Mouse (Mus musculus): ENCODE measurements around the gene Src. TPM values are rescaled to one million over a fixed set of nuclear protein-coding genes. Genes with fewer than 3 reads are reported as not detected.

The Src gene
- polyA plus RNA-seq, 1 experiment from 2014 or later = 36.6 TPM

DNA sequence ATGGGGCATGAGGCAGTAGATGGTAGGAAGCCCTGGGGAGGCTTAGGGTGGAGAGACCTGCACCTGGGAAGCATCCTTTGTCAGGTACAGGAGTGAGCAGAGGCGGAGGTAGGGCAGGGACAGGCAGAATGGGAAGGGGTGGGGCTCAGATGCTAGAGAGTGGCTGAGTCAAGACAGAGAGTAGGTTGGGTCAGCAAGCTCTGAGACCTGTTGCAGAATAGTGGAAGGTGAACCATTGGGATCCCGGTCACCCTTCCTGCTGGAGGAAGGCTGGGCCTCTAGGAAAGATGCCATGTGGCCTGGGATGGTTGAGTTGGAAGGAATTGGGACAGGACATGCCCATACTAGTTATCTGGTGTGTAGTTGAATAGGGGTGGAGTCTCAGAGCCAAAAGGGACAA, 25.9 kb upstream of the Src start:
- Histone ChIP-seq H3K27me3 (replicated peaks; ENCODE audit: control insufficient read depth, insufficient read depth, low read length) (no peaks in the 10 kb centered on the region), H3K4me1 (replicated peaks; ENCODE audit: control insufficient read depth, insufficient read depth, low read length) (no peaks in the 10 kb centered on the region), H3K4me3 (replicated peaks; ENCODE audit: low read length) (no peak overlapping the region), H3K9me3 (ENCODE audit: control insufficient read depth, low read length) (no peaks in the 10 kb centered on the region), H3K4me2 (ENCODE audit: low read length) (no peak overlapping the region), H3K9ac (replicated peaks; ENCODE audit: low read depth, low read length) (no peak overlapping the region), H3K36me3 (ENCODE audit: control insufficient read depth, insufficient read depth) (peaks cover 9% of the 10 kb centered on the region; the same call in 1 of the 2 replicates), H3K27ac (ENCODE audit: low read length) (no peak overlapping the region)
- ATAC-seq = no peak
- WGBS = 93% methylated on average over 2 of the region's 2 CpGs

DNA sequence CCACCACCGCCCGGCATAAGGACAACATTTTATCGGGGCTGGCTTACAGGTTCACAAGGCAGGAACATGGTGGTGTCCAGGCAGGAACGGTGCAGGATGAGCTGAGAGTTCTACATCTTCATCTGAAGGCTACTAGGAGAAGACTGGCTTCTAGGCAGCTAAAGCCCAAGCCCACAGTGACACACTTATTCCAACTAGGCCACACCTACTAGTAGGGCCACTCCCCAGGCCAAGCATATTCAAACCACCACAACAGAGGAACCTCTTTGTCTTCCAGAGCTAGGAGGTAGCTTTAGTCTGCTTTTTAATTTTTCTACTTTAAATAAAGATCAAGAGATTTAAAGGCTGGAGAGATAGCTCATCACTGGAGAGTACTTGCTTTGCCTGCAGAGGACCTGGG, 24.7 kb upstream of the Src start:
- WGBS = 95% methylated on average over 4 of the region's 4 CpGs
- Histone ChIP-seq H3K27me3 (replicated peaks; ENCODE audit: control insufficient read depth, insufficient read depth, low read length) (no peaks in the 10 kb centered on the region), H3K4me3 (replicated peaks; ENCODE audit: low read length) (no peak overlapping the region)

DNA sequence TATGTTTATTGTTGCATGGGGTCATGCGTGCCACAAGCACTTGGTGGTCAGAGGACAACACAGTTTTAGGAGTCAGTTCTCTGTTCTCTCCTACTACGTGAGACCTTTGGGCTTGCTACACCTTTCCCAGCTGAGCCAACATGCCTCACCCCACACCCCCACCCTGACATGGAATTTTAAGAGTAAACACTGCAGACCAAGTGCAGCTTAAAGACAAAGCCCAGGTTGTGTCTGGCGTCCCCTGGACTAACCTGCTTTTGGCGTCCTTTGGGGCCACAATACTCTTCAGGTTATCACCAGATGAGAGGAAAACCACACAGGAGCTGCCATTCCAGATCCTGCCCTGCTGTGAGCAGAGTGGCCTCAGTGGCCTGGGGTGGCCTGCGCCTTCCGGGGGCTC, 23.4 kb upstream of the Src start:
- Histone ChIP-seq H3K27me3 (replicated peaks; ENCODE audit: control insufficient read depth, insufficient read depth, low read length) (no peaks in the 10 kb centered on the region), H3K9me3 (ENCODE audit: control insufficient read depth, low read length) (no peaks in the 10 kb centered on the region), H3K9ac (replicated peaks; ENCODE audit: low read depth, low read length) (no peak overlapping the region), H3K36me3 (ENCODE audit: control insufficient read depth, insufficient read depth) (peaks cover 15% of the 10 kb centered on the region), H3K4me2 (ENCODE audit: low read length) (no peak overlapping the region), H3K4me1 (replicated peaks; ENCODE audit: control insufficient read depth, insufficient read depth, low read length) (no peaks in the 10 kb centered on the region), H3K4me3 (replicated peaks; ENCODE audit: low read length) (no peak overlapping the region), H3K27ac (ENCODE audit: low read length) (no peak overlapping the region)
- 75% methylated on average over 6 of the region's 6 CpGs for WGBS
- ATAC-seq = no peak

More for the DNA sequence above, 24.7 kb upstream of the Src start:
- Histone ChIP-seq H3K9ac (replicated peaks; ENCODE audit: low read depth, low read length) (no peak overlapping the region), H3K4me2 (ENCODE audit: low read length) (no peak overlapping the region), H3K4me1 (replicated peaks; ENCODE audit: control insufficient read depth, insufficient read depth, low read length) (no peaks in the 10 kb centered on the region), H3K36me3 (ENCODE audit: control insufficient read depth, insufficient read depth) (peaks cover 13% of the 10 kb centered on the region), H3K9me3 (ENCODE audit: control insufficient read depth, low read length) (no peaks in the 10 kb centered on the region), H3K27ac (ENCODE audit: low read length) (no peak overlapping the region)
- ATAC-seq = no peak

DNA sequence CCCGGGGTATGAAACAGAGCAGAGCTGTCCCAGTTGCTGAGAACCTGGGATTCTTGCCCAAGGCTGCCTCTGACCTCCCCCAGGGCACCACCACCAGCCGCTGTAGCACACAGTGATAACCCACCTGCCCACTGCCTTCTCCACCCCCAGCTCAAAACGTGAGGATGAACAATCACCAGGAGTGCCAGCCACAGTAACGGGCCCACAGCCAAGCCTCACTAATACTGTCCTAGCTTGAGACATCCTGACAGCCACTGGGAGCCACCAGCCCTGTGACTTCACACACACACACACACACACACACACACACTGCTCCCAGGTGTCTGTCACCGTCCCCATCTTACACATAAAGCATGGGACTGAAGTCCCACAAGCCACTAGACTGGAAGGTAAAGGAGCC, 22.9 kb upstream of the Src start:
- no peak overlapping the region for H3K4me3 ChIP-seq (replicated peaks; ENCODE audit: low read length)
- no peaks in the 10 kb centered on the region for H3K4me1 ChIP-seq (replicated peaks; ENCODE audit: control insufficient read depth, insufficient read depth, low read length)
- H3K4me2 ChIP-seq (ENCODE audit: low read length) = no peak overlapping the region
- no peak for ATAC-seq
- H3K27ac ChIP-seq (ENCODE audit: low read length) = no peak overlapping the region
- H3K36me3 ChIP-seq (ENCODE audit: control insufficient read depth, insufficient read depth) = peaks cover 15% of the 10 kb centered on the region
- H3K9me3 ChIP-seq (ENCODE audit: control insufficient read depth, low read length) = no peaks in the 10 kb centered on the region
- H3K9ac ChIP-seq (replicated peaks; ENCODE audit: low read depth, low read length) = no peak overlapping the region
- no peaks in the 10 kb centered on the region for H3K27me3 ChIP-seq (replicated peaks; ENCODE audit: control insufficient read depth, insufficient read depth, low read length)
- WGBS = 74% methylated on average over 5 of the region's 5 CpGs

DNA sequence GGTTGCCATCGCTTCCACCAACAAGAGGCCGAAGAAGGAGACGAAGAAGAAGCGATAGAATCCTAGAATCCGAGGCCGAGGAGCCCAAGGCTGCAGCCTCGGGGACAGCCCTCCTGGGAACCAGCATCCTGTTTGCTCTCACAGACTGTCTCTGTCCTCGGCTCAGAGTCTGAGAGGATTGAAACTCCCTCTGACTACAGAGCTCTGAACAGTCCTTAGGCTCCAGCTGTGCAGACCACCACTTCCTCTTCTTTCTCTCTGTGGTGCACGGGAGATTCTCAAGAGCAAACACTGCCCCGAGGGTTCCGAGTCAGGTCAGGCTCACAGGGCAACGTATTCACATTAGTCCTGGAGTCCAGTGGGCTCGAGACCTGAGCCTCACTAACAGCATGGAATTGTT, 22.3 kb upstream of the Src start:
- Histone ChIP-seq H3K36me3 (ENCODE audit: control insufficient read depth, insufficient read depth) (peaks cover 15% of the 10 kb centered on the region), H3K9me3 (ENCODE audit: control insufficient read depth, low read length) (no peaks in the 10 kb centered on the region), H3K27ac (ENCODE audit: low read length) (no peak overlapping the region), H3K4me2 (ENCODE audit: low read length) (no peak overlapping the region), H3K9ac (replicated peaks; ENCODE audit: low read depth, low read length) (no peak overlapping the region), H3K4me3 (replicated peaks; ENCODE audit: low read length) (no peak overlapping the region), H3K4me1 (replicated peaks; ENCODE audit: control insufficient read depth, insufficient read depth, low read length) (no peaks in the 10 kb centered on the region), H3K27me3 (replicated peaks; ENCODE audit: control insufficient read depth, insufficient read depth, low read length) (no peaks in the 10 kb centered on the region)
- WGBS = 61% methylated on average over 12 of the region's 13 CpGs
- ATAC-seq = no peak

DNA sequence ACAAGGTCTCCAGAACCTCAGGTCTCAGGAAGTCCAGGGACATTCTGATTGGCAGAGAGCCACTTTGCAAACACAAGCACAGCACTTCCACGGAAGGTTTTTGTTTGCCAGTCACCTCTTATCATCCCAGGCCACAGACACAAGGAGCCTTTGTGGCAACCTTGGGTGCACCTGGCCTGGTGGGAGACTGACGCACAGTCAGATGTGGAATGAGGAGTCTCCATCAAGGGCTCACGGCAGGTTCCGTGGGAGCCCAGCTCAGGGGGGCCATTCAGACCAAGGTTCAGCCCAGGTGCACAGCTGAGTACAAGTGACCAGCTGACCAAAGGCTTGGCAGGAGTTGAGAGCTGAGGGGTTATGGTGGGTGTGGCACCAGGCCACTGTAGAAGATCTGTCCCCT, 20.9 kb upstream of the Src start:
- no peak overlapping the region for H3K4me3 ChIP-seq (replicated peaks; ENCODE audit: low read length)
- no peaks in the 10 kb centered on the region for H3K4me1 ChIP-seq (replicated peaks; ENCODE audit: control insufficient read depth, insufficient read depth, low read length)
- H3K4me2 ChIP-seq (ENCODE audit: low read length) = no peak overlapping the region
- H3K27me3 ChIP-seq (replicated peaks; ENCODE audit: control insufficient read depth, insufficient read depth, low read length) = no peaks in the 10 kb centered on the region
- H3K9me3 ChIP-seq (ENCODE audit: control insufficient read depth, low read length) = no peaks in the 10 kb centered on the region
- no peak overlapping the region for H3K27ac ChIP-seq (ENCODE audit: low read length)
- WGBS = 90% methylated on average over 4 of the region's 4 CpGs
- H3K36me3 ChIP-seq (ENCODE audit: control insufficient read depth, insufficient read depth) = peaks cover 15% of the 10 kb centered on the region
- no peak for ATAC-seq
- H3K9ac ChIP-seq (replicated peaks; ENCODE audit: low read depth, low read length) = no peak overlapping the region

DNA sequence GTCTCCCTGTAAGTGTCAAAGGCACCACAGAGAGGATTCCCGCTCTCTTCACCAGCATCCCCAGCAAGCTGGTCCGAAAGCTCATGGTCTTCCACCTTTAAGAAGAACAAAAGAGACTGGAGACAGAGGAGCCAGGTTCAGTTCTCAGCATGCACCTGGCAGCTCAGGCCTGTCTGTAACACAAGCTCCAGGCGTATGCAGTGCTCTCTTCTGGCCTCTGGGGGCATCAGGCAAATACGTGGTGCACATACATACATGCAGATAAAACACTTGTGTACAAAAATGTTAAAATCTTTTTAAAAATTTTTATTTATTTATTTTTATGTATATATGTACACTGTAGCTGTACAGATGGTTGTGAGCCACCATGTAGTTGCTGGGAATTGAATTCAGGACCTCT, 19.7 kb upstream of the Src start:
- no peak for ATAC-seq
- Histone ChIP-seq H3K36me3 (ENCODE audit: control insufficient read depth, insufficient read depth) (peaks cover 15% of the 10 kb centered on the region), H3K27ac (ENCODE audit: low read length) (no peak overlapping the region), H3K4me1 (replicated peaks; ENCODE audit: control insufficient read depth, insufficient read depth, low read length) (no peaks in the 10 kb centered on the region), H3K4me3 (replicated peaks; ENCODE audit: low read length) (no peak overlapping the region), H3K9me3 (ENCODE audit: control insufficient read depth, low read length) (no peaks in the 10 kb centered on the region), H3K9ac (replicated peaks; ENCODE audit: low read depth, low read length) (no peak overlapping the region), H3K4me2 (ENCODE audit: low read length) (no peak overlapping the region), H3K27me3 (replicated peaks; ENCODE audit: control insufficient read depth, insufficient read depth, low read length) (no peaks in the 10 kb centered on the region)
- over 99% methylated on average over 4 of the region's 4 CpGs for WGBS

DNA sequence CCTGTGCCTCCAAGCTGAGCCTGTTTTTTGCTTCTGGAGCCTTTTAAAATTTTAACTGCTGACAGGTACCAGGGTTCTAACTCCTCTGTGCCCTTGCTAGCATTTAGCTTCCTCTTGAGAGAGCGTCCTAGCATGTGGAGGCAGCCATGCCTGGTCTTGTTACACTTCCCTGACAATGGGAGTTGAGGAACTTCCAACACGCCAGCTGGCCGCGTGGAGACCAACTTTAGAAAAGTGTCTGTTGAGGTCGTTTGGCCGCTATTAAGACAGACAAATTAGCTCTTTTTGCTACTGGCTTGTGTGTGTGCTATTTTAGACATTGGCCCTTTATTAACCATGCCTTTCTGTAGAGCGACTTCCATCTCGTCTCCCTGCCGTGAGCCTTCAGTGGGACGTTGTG, 18.4 kb upstream of the Src start:
- 66% methylated on average over 10 of the region's 10 CpGs for WGBS
- no peak for ATAC-seq
- Histone ChIP-seq H3K9me3 (ENCODE audit: control insufficient read depth, low read length) (no peaks in the 10 kb centered on the region), H3K36me3 (ENCODE audit: control insufficient read depth, insufficient read depth) (peaks cover 15% of the 10 kb centered on the region), H3K4me3 (replicated peaks; ENCODE audit: low read length) (no peak overlapping the region), H3K27ac (ENCODE audit: low read length) (no peak overlapping the region), H3K4me2 (ENCODE audit: low read length) (no peak overlapping the region), H3K27me3 (replicated peaks; ENCODE audit: control insufficient read depth, insufficient read depth, low read length) (no peaks in the 10 kb centered on the region), H3K9ac (replicated peaks; ENCODE audit: low read depth, low read length) (no peak overlapping the region), H3K4me1 (replicated peaks; ENCODE audit: control insufficient read depth, insufficient read depth, low read length) (no peaks in the 10 kb centered on the region)

DNA sequence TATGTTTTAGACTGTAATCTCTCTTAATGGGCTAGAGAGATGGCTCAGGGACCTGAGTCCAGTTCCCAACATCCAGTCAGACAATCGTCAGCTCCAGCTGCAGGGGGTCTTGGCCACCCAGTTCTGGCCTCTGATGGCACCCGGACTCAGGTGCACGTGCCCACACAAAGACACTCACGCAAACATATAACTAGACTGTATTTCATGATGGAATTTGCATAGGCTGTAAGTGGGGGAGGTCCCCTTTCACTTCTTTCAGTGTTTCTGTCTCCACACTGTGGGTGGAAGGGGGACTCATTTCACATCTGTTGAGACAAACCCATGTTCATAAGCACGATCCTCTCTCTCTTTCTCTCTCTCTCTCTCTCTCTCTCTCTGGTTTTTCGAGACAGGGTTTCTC, 17.8 kb upstream of the Src start:
- ATAC-seq = no peak
- H3K9me3 ChIP-seq (ENCODE audit: control insufficient read depth, low read length) = no peaks in the 10 kb centered on the region
- 89% methylated on average over 6 of the region's 6 CpGs for WGBS

DNA sequence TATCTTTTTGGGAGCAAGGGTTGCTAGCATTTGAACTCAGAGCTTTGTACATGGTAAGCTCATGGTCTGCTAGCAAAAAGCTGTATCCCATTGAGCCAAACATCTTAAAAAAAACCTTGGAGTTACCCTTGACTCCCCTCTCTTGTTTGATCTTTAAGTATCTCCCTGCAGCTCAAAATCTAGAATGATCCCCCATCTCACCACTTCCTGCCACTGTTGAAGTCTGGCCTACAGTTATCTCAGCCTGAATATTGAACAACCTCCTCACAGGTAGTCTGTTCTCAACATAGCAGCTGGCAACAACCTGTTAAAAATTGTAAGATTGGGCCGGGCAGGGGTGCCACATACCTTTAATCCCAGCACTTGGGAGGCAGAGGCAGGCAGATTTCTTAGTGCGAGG, 17.0 kb upstream of the Src start:
- no peak for ATAC-seq
- no peaks in the 10 kb centered on the region for H3K9me3 ChIP-seq (ENCODE audit: control insufficient read depth, low read length)
- 97% methylated on average over 2 of the region's 2 CpGs for WGBS
- no peak overlapping the region for H3K9ac ChIP-seq (replicated peaks; ENCODE audit: low read depth, low read length)
- no peak overlapping the region for H3K4me3 ChIP-seq (replicated peaks; ENCODE audit: low read length)
- no peaks in the 10 kb centered on the region for H3K27me3 ChIP-seq (replicated peaks; ENCODE audit: control insufficient read depth, insufficient read depth, low read length)
- no peaks in the 10 kb centered on the region for H3K4me1 ChIP-seq (replicated peaks; ENCODE audit: control insufficient read depth, insufficient read depth, low read length)
- H3K36me3 ChIP-seq (ENCODE audit: control insufficient read depth, insufficient read depth) = peaks cover 15% of the 10 kb centered on the region
- no peak overlapping the region for H3K4me2 ChIP-seq (ENCODE audit: low read length)
- H3K27ac ChIP-seq (ENCODE audit: low read length) = no peak overlapping the region

More for the DNA sequence above, 17.8 kb upstream of the Src start:
- no peak overlapping the region for H3K4me2 ChIP-seq (ENCODE audit: low read length)
- H3K9ac ChIP-seq (replicated peaks; ENCODE audit: low read depth, low read length) = no peak overlapping the region
- no peaks in the 10 kb centered on the region for H3K27me3 ChIP-seq (replicated peaks; ENCODE audit: control insufficient read depth, insufficient read depth, low read length)
- no peaks in the 10 kb centered on the region for H3K4me1 ChIP-seq (replicated peaks; ENCODE audit: control insufficient read depth, insufficient read depth, low read length)
- H3K36me3 ChIP-seq (ENCODE audit: control insufficient read depth, insufficient read depth) = peaks cover 15% of the 10 kb centered on the region
- H3K27ac ChIP-seq (ENCODE audit: low read length) = no peak overlapping the region
- no peak overlapping the region for H3K4me3 ChIP-seq (replicated peaks; ENCODE audit: low read length)

Data from forebrain, embryonic 16.5 days (tissue).